Mouse (Mus musculus) mesoderm, embryonic 11.5 days (tissue): ENCODE measurements around the gene Zfand4.

Source experiments
- DNase-seq: peaks from one replicate; pipeline ENCODE4 v3.0.0-alpha.2; 2012; ENCODE audit warnings: low read depth, low spot score

The Zfand4 gene

DNA sequence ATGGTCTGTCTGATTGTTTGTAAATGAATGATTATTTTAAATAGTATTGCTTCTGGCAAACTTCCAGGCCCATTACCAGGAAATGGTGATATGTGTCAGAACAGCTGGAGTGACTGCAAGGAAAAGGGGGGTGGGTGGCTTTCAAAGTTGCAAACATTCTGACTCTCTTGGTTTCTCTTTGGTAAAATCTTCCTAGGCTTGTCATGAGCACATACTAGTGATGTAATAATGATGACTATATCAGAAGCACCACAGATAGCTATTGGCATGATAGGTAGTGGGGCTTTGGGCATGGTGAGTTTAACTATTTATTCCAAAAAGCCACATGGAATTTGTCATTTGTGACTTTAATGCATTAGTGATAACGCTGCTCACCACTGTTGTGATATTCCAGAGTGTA is 110.1 kb downstream of the Zfand4 start:
- DNase-seq, result no peak

DNA sequence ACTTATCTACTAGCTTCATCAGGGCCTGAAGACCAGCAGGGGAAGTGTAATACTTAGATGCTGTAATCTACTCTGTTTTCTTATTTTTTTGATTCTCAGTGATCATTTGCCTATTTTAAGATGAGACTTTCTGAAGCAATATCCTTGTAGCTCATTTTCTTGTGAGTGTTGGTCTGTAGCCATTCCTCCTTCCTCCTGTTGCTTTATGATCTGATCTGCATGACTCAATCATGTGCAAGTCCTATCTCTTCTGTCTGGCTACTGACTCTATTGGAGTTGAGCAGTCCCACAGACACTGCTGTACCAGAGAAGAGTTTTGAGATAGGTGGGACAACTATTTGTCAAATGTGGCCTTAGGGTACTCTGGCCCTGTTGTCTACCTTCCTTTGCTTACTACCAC is 110.6 kb downstream of the Zfand4 start:
- no peak for DNase-seq

DNA sequence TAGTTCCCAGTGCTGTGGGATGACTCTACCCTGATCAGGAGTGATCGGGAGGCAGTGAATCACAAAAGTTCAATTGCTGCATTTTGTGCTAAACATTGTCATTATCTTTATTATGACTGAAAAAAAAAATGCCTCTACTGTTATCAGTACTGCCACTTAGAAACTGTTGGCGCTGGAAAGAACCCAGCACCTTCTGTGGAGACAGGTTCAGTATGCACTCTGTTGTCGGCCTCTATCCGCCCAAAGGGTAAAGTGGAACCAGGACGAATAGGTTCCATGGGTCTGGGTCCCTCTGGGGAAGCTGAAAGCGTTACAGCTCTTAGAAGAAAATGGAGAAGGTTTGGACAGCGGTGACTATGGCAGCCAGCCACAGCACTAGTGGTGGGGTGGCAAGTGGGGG is 114.9 kb downstream of the Zfand4 start:
- no peak for DNase-seq
